ENCODE assay signal across 24 mouse cellular contexts in the genomic region with DNA sequence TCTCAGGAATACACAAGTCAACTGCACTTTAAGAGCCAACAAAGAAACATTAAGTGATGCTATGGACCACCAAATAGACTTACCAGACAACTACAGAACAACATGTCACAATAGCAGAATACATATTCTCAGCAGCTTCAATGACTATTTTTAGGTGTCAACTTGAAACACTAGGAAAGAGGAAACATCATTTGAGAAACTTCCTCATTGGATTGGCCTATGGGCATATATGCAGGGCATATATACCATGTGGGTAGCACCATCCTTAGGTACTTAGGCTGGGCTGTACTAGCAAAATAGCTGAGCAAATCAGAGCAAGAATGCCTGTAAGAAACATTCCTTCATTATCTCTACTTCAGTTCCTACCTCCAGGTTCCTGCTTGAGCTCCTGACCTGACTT.
DNase-seq lines count a peak whose midpoint lies in the region; ATAC-seq and TF ChIP-seq lines count a peak whose summit lies in the region.
"Had no signal": no experiment of that assay in that cellular context is flagged by ENCODE, and none has a peak within 500 bp of the region (broad histone marks: within the 10 kb centered on the region; RNA-seq: fewer than 3 reads in every experiment).

No protein-coding gene starts in this region.

- H3K79me2 ChIP-seq in MEL (ENCODE audit: control insufficient read depth, insufficient read depth, low read length, poor library complexity): no peaks in the 10 kb centered on the region

- no peak for TF ChIP-seq RAD21 in MEL (IDR thresholded peaks at IDR 0.05; ENCODE audit: low read depth, low read length)

- DNase-seq in MEL (ENCODE audit: low read depth, low spot score): peak; percentile 38
- no peak for DNase-seq in T-cell, adult 2 months (ENCODE audit: low spot score)
- DNase-seq in hindbrain, embryonic 11.5 days (ENCODE audit: low spot score): no peak
- DNase-seq: adrenal gland, adult 2 months; adrenal gland, postnatal 10 days; adrenal gland, postnatal 25 days; cerebellum, adult 11 months; cerebellum, adult 18-20 months; cerebellum, adult 8-10 months; cerebellum, adult 9-11 months; cerebellum, postnatal 14 days; cerebellum, postnatal 36 days; embryo, embryonic 11 days had no signal

- H3K4me2 ChIP-seq in heart, embryonic 12.5 days: no peak overlapping the region
- H3K4me2 ChIP-seq in hindbrain, embryonic 11.5 days (replicated peaks; ENCODE audit: low read depth, low read length): no peak overlapping the region
- H3K4me2 ChIP-seq: embryonic facial prominence, embryonic 13.5 days; embryonic facial prominence, embryonic 15.5 days; forebrain, embryonic 12.5 days had no signal

- no peak overlapping the region for H3K27ac ChIP-seq in MEL (ENCODE audit: control insufficient read depth, low read depth, low read length)
- H3K27ac ChIP-seq in heart, embryonic 12.5 days (ENCODE audit: poor library complexity, severe bottlenecking): no peak overlapping the region
- H3K27ac ChIP-seq in hindbrain, embryonic 11.5 days (ENCODE audit: low read depth, low read length): no peak overlapping the region
- H3K27ac ChIP-seq: embryonic facial prominence, embryonic 13.5 days; embryonic facial prominence, embryonic 15.5 days; forebrain, embryonic 10.5 days; forebrain, embryonic 12.5 days had no signal

- H3K9ac ChIP-seq in MEL (ENCODE audit: control insufficient read depth, low read depth, low read length, poor library complexity, severe bottlenecking): no peak overlapping the region
- no peak overlapping the region for H3K9ac ChIP-seq in heart, embryonic 12.5 days
- no peak overlapping the region for H3K9ac ChIP-seq in hindbrain, embryonic 11.5 days (ENCODE audit: low read depth, low read length)
- H3K9ac ChIP-seq: embryonic facial prominence, embryonic 13.5 days; embryonic facial prominence, embryonic 15.5 days; forebrain, embryonic 12.5 days had no signal

- H3K36me3 ChIP-seq in MEL (ENCODE audit: control insufficient read depth in 1 of 2, insufficient read depth in 2 of 2, low read length in 2 of 2): peaks cover 0 to 18% of the 10 kb centered on the region in 2 experiments; a peak in 2 of 4 replicates
- H3K36me3 ChIP-seq in heart, embryonic 12.5 days: no peaks in the 10 kb centered on the region
- no peaks in the 10 kb centered on the region for H3K36me3 ChIP-seq in hindbrain, embryonic 11.5 days (ENCODE audit: control insufficient read depth, insufficient read depth, low read length)
- H3K36me3 ChIP-seq: embryonic facial prominence, embryonic 13.5 days; embryonic facial prominence, embryonic 15.5 days; forebrain, embryonic 10.5 days; forebrain, embryonic 12.5 days had no signal

- no peak for TF ChIP-seq CTCF in MEL (IDR thresholded peaks at IDR 0.05 in 2 of 3, conservative IDR thresholded peaks at IDR 0.05 in 1 of 3; ENCODE audit: control insufficient read depth in 1 of 3, insufficient read depth in 1 of 3, low read depth in 2 of 3, low read length in 3 of 3, poor library complexity in 1 of 3, severe bottlenecking in 1 of 3)

- TF ChIP-seq POLR2A in MEL (IDR thresholded peaks at IDR 0.05; ENCODE audit: control insufficient read depth in 1 of 2, insufficient read depth in 1 of 2, low read depth in 1 of 2, low read length in 2 of 2, poor library complexity in 1 of 2): no peak

- H3K27me3 ChIP-seq in MEL (ENCODE audit: control insufficient read depth in 1 of 2, insufficient read depth in 2 of 2, low read length in 2 of 2): no peaks in the 10 kb centered on the region
- H3K27me3 ChIP-seq in heart, embryonic 12.5 days (replicated peaks): no peaks in the 10 kb centered on the region
- no peaks in the 10 kb centered on the region for H3K27me3 ChIP-seq in hindbrain, embryonic 11.5 days (ENCODE audit: control insufficient read depth, insufficient read depth, low read length)
- H3K27me3 ChIP-seq: embryonic facial prominence, embryonic 13.5 days; embryonic facial prominence, embryonic 15.5 days; forebrain, embryonic 12.5 days had no signal

- no peak overlapping the region for H3K4me3 ChIP-seq in MEL (ENCODE audit: control insufficient read depth in 1 of 2, insufficient read depth in 1 of 2, low read depth in 2 of 2, low read length in 2 of 2)
- H3K4me3 ChIP-seq in heart, embryonic 12.5 days: no peak overlapping the region
- no peak overlapping the region for H3K4me3 ChIP-seq in hindbrain, embryonic 11.5 days (ENCODE audit: low read depth, low read length)
- H3K4me3 ChIP-seq: embryonic facial prominence, embryonic 13.5 days; embryonic facial prominence, embryonic 15.5 days; erythroblast, embryonic 14.5 days; forebrain, embryonic 10.5 days; forebrain, embryonic 12.5 days had no signal

- ATAC-seq in granulocyte monocyte progenitor cell, adult 5-6 weeks (replicated peaks; ENCODE audit: poor library complexity, severe bottlenecking): peak; percentile 64
- ATAC-seq in megakaryocyte progenitor cell, adult 5-6 weeks (replicated peaks; ENCODE audit: poor library complexity): peak; percentile 60
- no peak for ATAC-seq in heart, embryonic 12.5 days (ENCODE audit: insufficient number of reproducible peaks, low FRiP score)
- no peak for ATAC-seq in hindbrain, embryonic 11.5 days (ENCODE audit: low FRiP score)
- ATAC-seq: forebrain, embryonic 14.5 days; forebrain, embryonic 16.5 days; Patski had no signal

- TF ChIP-seq EP300 in MEL (IDR thresholded peaks at IDR 0.05; ENCODE audit: low read depth in 1 of 2, low read length in 2 of 2): no peak

- peaks cover 5 to 6% of the 10 kb centered on the region in 2 experiments for H3K4me1 ChIP-seq in MEL (ENCODE audit: control insufficient read depth in 1 of 2, insufficient read depth in 2 of 2, low read length in 2 of 2)
- H3K4me1 ChIP-seq in heart, embryonic 12.5 days (replicated peaks): no peaks in the 10 kb centered on the region
- H3K4me1 ChIP-seq in hindbrain, embryonic 11.5 days (replicated peaks; ENCODE audit: control insufficient read depth, insufficient read depth, low read length): no peaks in the 10 kb centered on the region
- H3K4me1 ChIP-seq: embryonic facial prominence, embryonic 13.5 days; embryonic facial prominence, embryonic 15.5 days; forebrain, embryonic 12.5 days had no signal

- H3K9me3 ChIP-seq in MEL (replicated peaks; ENCODE audit: insufficient read depth, low read length): no peaks in the 10 kb centered on the region
- no peaks in the 10 kb centered on the region for H3K9me3 ChIP-seq in heart, embryonic 12.5 days (replicated peaks)
- no peaks in the 10 kb centered on the region for H3K9me3 ChIP-seq in hindbrain, embryonic 11.5 days (ENCODE audit: control insufficient read depth, low read length)
- H3K9me3 ChIP-seq: embryonic facial prominence, embryonic 13.5 days; embryonic facial prominence, embryonic 15.5 days; forebrain, embryonic 10.5 days; forebrain, embryonic 12.5 days had no signal

TF ChIP-seq in MEL, 35 proteins besides CTCF, POLR2A, EP300 and RAD21:
- TF ChIP-seq SIN3A (IDR thresholded peaks at IDR 0.05; ENCODE audit: low read length): no peak
- TF ChIP-seq TBP (IDR thresholded peaks at IDR 0.05; ENCODE audit: low read depth, low read length): no peak
- no peak for TF ChIP-seq POLR2AphosphoS2 (IDR thresholded peaks at IDR 0.05; ENCODE audit: low read length)
- no peak for TF ChIP-seq USF1 (IDR thresholded peaks at IDR 0.05; ENCODE audit: low read depth, low read length)

Comparison
In these comparisons a context has a peak if more than half of its experiments do, and no peak if none do; other contexts are left out.
1. ATAC-seq: peak in granulocyte monocyte progenitor cell, adult 5-6 weeks (single experiment) and megakaryocyte progenitor cell, adult 5-6 weeks (single experiment); none in heart, embryonic 12.5 days (single experiment) and hindbrain, embryonic 11.5 days (single experiment).